Mouse (Mus musculus) heart, embryonic 16.5 days (tissue): ENCODE measurements around the gene Eva1c. TPM values are rescaled to one million over a fixed set of nuclear protein-coding genes. Genes with fewer than 3 reads are reported as not detected.

Experiments used
- ATAC-seq: fragments of 200-750 bp; cut with Nextera tagmentation; replicated peaks from 2 replicates; pipeline ENCODE4 v1.8.0; 2017; ENCODE audit warnings: moderate number of reproducible peaks; ENCODE audit not compliant: insufficient read depth, low FRiP score; ENCODE audit errors: extremely low read depth
- H3K27ac ChIP-seq: fragments of 300-500 bp; sonication (generic); 2 replicates; pipeline ENCODE4 v1.5.1; 2014; ENCODE audit warnings: mild to moderate bottlenecking, low read length, control low read depth, moderate library complexity
- H3K27me3 ChIP-seq: fragments of 300-500 bp; sonication (generic); 2 replicates; pipeline ENCODE4 v1.6.1; 2014; ENCODE audit warnings: low read length, mixed read lengths; ENCODE audit not compliant: control insufficient read depth, insufficient read depth
- H3K36me3 ChIP-seq: fragments of 300-500 bp; sonication (generic); 2 replicates; pipeline ENCODE4 v1.6.1; 2014; ENCODE audit not compliant: control insufficient read depth, insufficient read depth
- H3K4me1 ChIP-seq: fragments of 300-500 bp; sonication (generic); 2 replicates; pipeline ENCODE4 v1.6.1; 2014; ENCODE audit warnings: low read length, mixed read lengths; ENCODE audit not compliant: control insufficient read depth, insufficient read depth
- H3K4me2 ChIP-seq: fragments of 300-500 bp; sonication (generic); 2 replicates; pipeline ENCODE4 v1.6.1; 2014; ENCODE audit warnings: low read depth, mild to moderate bottlenecking, control low read depth, low read length
- H3K4me3 ChIP-seq: fragments of 300-500 bp; sonication (generic); 2 replicates; pipeline ENCODE4 v1.5.1; 2014; ENCODE audit warnings: mild to moderate bottlenecking, control low read depth, low read length
- H3K9ac ChIP-seq: fragments of 300-500 bp; sonication (generic); 2 replicates; pipeline ENCODE4 v1.6.1; 2014; ENCODE audit warnings: low read length, control low read depth
- H3K9me3 ChIP-seq: fragments of 300-500 bp; sonication (generic); replicated peaks from 2 replicates; pipeline ENCODE4 v1.6.1; 2016; ENCODE audit warnings: low read length; ENCODE audit not compliant: control insufficient read depth
- whole genome bisulfite sequencing: fragments of 180-500 bp; shearing (Covaris S2); extraction: QIAGEN DNeasy Blood & Tissue Kit; methylation state at CpG from one replicate; pipeline ENCODE4 v1.1.7; 2014; 5-methylcytosine and 5-hydroxymethylcytosine counted together
- polyA plus RNA-seq: library from polyadenylated mRNA; unstranded; fragments of >200 nt; fragmentation: Nextera tagmentation; extraction: Ambion mirVana; gene quantifications from 2 replicates; pipeline ENCODE4 v1.2.1, GENCODE M21; 2015

The Eva1c gene
- polyA plus RNA-seq, 1 experiment from 2014 or later: 3.3 TPM

DNA sequence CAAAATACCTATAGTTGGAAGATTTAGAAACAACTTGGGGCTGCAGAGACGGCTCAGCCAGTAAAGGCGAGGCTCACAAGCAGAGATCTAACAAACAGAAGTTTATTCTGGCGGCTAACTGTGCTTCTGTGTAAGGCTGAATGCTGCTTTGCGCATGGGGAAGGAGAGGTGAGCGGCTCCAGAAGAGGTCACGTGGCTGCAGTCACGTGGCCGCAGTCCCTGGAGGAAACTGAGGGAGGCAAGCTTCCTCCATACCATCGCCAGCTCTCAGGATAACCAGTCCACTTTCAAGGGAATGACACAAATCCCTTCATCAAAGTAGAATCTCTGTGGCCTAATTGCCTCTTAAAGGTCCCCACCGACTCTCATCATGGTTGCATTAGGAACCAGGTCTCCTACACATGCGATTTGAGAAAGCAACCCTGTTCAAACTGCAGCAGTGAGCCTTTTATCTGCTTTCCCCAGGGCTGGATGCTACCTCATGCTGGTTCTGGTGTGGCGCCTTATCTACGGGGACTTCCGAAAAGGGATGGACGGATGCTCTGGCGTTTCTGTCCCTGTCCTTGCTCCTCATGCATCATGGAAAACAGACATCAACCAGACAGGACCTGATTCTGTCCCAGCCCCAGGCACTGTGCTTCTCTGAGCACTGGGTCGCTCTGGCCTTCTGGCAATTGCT lies 84.5 kb downstream of the Eva1c start:
- H3K9me3 ChIP-seq: no peaks in the 10 kb centered on the region
- WGBS: 68% methylated on average over 17 of the region's 17 CpGs
- H3K4me1 ChIP-seq: 0 out of 2 replicates have a peak, but pooled peaks cover 1% of the 10 kb centered on the region
- no peak overlapping the region for H3K4me3 ChIP-seq
- no peak overlapping the region for H3K4me2 ChIP-seq
- no peaks in the 10 kb centered on the region for H3K27me3 ChIP-seq
- no peak overlapping the region for H3K27ac ChIP-seq
- H3K9ac ChIP-seq: no peak overlapping the region
- H3K36me3 ChIP-seq: no peaks in the 10 kb centered on the region
- ATAC-seq: 0 out of 2 replicates have a peak, but pooled peaks have one; percentile 59

DNA sequence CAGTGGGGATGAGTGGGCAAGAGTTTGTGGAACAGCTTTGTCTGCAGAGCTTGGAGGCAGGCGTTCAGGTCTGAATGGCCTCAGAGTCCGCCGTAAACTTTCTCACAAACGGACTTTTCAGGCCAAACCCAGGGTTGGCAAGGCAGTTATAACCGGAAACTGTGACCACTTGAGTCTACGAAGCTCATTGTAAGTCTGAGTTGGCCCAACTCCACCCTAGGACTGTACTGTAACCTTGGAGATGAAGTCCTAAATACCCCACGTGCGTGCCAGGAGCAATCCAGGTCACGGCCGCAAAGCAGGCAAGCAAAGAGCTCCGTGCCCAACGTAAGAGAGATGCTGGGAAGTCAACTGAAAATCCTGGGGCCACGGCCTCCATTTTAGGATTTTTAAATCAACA lies 85.2 kb downstream of the Eva1c start:
- WGBS: 84% methylated on average over 13 of the region's 13 CpGs
- ATAC-seq: no peak
- no peaks in the 10 kb centered on the region for H3K9me3 ChIP-seq

DNA sequence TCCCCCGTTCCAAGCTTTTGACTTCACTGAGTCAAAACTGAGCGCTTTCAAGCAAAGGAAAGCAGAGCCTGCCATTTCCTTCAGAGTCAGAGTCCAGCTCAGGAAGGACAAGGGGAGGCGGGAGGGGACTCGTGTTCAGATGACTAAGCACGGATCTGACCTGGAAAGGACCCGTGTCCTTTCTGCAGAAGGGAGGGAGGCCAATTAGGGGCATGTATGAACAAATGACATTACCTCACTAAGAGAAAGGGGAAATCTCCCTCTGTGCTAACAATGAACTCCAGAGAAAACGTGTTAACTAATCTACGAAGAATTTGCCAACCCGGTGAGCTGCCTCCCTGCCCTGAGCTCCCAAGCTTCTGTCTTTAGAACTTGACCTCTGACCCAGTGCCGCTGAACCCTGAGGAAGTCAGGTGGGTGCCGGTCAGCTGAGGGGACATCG lies 89.5 kb downstream of the Eva1c start:
- Histone ChIP-seq H3K27ac (peak overlapping the region; percentile 69), H3K9ac (no peak overlapping the region), H3K4me3 (no peak overlapping the region), H3K27me3 (peaks cover 7% of the 10 kb centered on the region; the same call in 1 of the 2 replicates), H3K36me3 (no peaks in the 10 kb centered on the region), H3K4me1 (peaks cover 6% of the 10 kb centered on the region; the same call in 1 of the 2 replicates), H3K9me3 (peaks cover 6% of the 10 kb centered on the region; the same call in 1 of the 2 replicates), H3K4me2 (peak overlapping the region; percentile 24; the same call in 1 of the 2 replicates)
- 21% methylated on average over 12 of the region's 12 CpGs for WGBS
- peak; percentile 77 for ATAC-seq

More for the DNA sequence above, 85.2 kb downstream of the Eva1c start:
- H3K9ac ChIP-seq: no peak overlapping the region
- H3K4me1 ChIP-seq: 0 out of 2 replicates have a peak, but pooled peaks cover 2% of the 10 kb centered on the region
- no peak overlapping the region for H3K4me3 ChIP-seq
- 0 out of 2 replicates have a peak, but pooled peaks cover 3% of the 10 kb centered on the region for H3K27me3 ChIP-seq
- no peak overlapping the region for H3K4me2 ChIP-seq
- H3K27ac ChIP-seq: no peak overlapping the region
- no peaks in the 10 kb centered on the region for H3K36me3 ChIP-seq

DNA sequence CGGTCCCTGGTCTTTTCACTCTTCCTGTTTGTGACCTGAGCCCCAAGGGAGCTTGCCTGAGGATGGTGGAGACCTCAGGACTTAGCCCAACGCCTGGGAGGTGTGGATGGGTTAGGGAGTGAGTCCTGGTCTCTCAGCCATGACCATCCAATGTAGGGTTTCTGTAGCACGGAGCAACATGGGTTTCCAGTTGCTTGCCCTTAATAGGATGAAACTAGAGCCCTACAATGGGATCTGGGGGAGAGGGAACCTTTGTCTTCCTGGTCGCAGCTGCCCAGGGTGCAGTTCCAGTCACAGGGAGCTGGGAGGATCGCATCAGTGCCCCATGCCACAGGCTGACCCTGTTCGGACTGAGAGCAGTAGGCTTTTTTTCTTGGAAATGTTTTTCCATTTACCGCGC lies 90.6 kb downstream of the Eva1c start:
- Histone ChIP-seq H3K9ac (no peak overlapping the region), H3K4me1 (peaks cover 13% of the 10 kb centered on the region; the same call in 1 of the 2 replicates), H3K36me3 (peaks cover under 1% of the 10 kb centered on the region; the same call in 1 of the 2 replicates), H3K4me3 (no peak overlapping the region), H3K27ac (no peak overlapping the region), H3K4me2 (no peak overlapping the region), H3K9me3 (peaks cover 6% of the 10 kb centered on the region; the same call in 1 of the 2 replicates), H3K27me3 (peaks cover 7% of the 10 kb centered on the region; the same call in 1 of the 2 replicates)
- 82% methylated on average over 8 of the region's 8 CpGs for WGBS
- ATAC-seq: no peak

DNA sequence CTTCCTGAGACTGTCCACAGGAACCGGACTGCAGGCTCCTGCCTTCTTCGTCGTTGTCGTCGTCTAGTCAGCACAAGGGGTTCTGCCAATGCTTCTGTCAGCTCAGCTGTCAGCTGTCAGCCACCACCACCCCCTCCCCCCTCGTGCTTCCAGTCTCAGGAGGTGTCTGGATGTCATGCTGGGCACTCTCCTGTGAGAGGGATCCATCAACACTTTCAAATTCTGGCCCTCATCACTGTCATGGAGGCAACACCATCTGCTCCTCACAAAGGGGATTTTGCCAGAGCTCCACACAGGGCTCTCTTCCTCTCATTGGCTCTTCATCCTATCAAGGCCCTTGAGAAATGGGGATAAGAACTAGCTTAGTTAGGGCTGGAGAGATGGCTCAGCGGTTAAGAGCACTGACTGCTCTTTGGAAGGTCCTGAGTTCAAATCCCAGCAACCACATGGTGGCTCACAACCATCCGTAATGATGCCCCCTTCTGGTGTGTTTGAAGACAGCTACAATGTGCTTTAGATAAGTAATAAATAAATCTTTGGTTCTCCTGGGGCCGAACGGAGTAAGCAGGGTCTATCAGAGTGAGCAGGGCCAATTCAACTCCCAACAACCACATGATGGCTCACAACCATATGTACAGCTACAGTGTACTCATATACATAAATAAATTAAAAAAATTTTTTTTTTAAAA lies 95.1 kb downstream of the Eva1c start:
- H3K27ac ChIP-seq: 0 out of 2 replicates have a peak overlapping the region, but pooled peaks have one; percentile 14
- peaks cover 5% of the 10 kb centered on the region; the same call in 1 of the 2 replicates for H3K27me3 ChIP-seq
- H3K9me3 ChIP-seq: peaks cover 9% of the 10 kb centered on the region
- H3K4me3 ChIP-seq: no peak overlapping the region
- H3K36me3 ChIP-seq: peaks cover 3% of the 10 kb centered on the region; the same call in 1 of the 2 replicates
- no peak overlapping the region for H3K9ac ChIP-seq
- peak; percentile 81 for ATAC-seq
- H3K4me1 ChIP-seq: peaks cover 11% of the 10 kb centered on the region; the same call in 1 of the 2 replicates
- no peak overlapping the region for H3K4me2 ChIP-seq
- WGBS: 25% methylated on average over 10 of the region's 10 CpGs

DNA sequence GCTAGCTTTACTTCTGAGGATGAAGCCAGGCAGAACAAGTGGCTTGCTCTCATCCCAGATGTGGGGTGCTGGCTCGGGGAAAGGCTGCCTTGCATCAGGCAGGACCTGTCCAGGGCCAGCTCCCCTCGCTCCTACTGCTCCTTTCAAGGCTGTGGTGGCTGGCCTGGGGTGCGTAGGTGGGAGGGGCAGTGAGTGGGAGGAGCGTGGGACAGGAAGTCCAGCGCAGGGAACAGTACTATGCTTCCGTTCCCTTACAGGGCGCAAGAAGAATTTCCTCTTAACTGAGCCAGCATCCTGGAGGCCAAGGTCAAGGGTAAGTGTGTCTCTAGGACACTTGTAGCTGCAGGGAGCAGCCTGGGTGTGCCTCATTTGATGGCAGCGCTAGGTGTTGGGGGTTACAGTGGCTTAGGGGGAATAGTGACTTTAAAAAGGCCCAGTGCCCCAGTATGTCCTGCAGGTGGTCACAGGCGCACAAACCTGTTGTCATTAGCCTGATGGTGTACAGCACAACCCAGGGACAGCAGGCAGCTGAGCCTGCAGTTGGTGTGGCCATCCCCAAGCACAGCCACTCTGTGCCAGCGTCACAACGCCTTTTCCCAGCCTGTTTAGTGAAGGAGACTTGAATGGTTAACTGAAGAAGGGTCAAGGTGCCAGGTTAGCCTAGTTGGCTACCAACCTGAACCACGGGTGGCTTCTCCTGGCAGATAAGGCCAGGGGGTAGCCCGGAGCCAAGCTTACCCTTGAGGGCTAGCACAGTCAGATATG lies 98.3 kb downstream of the Eva1c start:
- Histone ChIP-seq H3K27ac (peak overlapping the region; percentile 7), H3K27me3 (no peaks in the 10 kb centered on the region), H3K36me3 (peaks cover 5% of the 10 kb centered on the region; the same call in 1 of the 2 replicates), H3K4me1 (peaks cover 11% of the 10 kb centered on the region; the same call in 1 of the 2 replicates), H3K9me3 (peaks cover 3% of the 10 kb centered on the region; the same call in 1 of the 2 replicates), H3K9ac (no peak overlapping the region), H3K4me3 (no peak overlapping the region), H3K4me2 (no peak overlapping the region)
- WGBS: 75% methylated on average over 13 of the region's 13 CpGs
- ATAC-seq: peak; percentile 34; the same call in 1 of the 2 replicates

DNA sequence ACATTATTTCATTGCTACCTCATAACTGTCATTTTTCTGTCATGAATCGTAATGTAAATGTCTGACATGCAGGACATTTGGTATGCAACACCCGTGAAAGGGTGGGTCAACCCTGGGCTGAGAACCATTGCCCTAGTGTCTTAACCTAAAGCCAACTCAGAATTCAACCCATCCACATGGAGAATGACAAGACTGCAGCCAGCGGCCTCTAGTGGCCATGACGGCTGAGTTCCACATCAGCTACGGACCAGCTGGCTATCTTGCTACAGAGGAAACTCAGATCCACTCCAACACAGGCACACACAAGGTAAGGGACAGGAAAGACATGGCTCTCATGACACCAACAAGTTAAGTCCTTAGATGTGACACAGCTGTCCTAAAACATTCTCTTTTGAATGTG lies 98.9 kb downstream of the Eva1c start:
- no peaks in the 10 kb centered on the region for H3K27me3 ChIP-seq
- ATAC-seq: peak; percentile 57; the same call in 1 of the 2 replicates
- peaks cover 5% of the 10 kb centered on the region; the same call in 1 of the 2 replicates for H3K36me3 ChIP-seq
- no peak overlapping the region for H3K4me2 ChIP-seq
- H3K4me1 ChIP-seq: peaks cover 11% of the 10 kb centered on the region; the same call in 1 of the 2 replicates
- 19% methylated on average over 5 of the region's 5 CpGs for WGBS
- no peak overlapping the region for H3K27ac ChIP-seq
- H3K9ac ChIP-seq: no peak overlapping the region
- no peak overlapping the region for H3K4me3 ChIP-seq
- peaks cover 3% of the 10 kb centered on the region; the same call in 1 of the 2 replicates for H3K9me3 ChIP-seq

DNA sequence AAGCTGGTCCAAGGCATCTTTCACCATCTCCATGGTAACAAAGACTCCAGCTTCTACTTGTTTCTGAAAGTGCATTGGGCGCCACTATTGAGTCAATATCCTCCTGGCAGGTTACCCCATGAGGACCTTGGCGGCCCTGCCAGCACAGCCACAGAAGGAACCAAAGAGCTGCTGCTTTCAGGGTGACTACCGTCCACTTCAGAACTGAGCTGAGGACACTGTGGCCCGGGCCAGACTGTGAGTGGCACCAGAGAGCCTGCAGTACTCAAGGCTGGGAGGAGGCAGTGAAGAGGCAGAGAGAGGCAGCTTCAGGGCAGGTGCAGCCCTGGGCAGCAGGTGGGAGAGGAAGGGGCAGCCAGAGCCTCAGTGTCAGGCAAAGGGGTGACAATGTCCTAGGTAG lies 100.9 kb downstream of the Eva1c start:
- Histone ChIP-seq H3K4me2 (no peak overlapping the region), H3K4me3 (no peak overlapping the region)

More for the DNA sequence above, 100.9 kb downstream of the Eva1c start:
- Histone ChIP-seq H3K9ac (no peak overlapping the region), H3K27ac (no peak overlapping the region), H3K9me3 (peaks cover under 1% of the 10 kb centered on the region; the same call in 1 of the 2 replicates), H3K27me3 (no peaks in the 10 kb centered on the region), H3K4me1 (no peaks in the 10 kb centered on the region), H3K36me3 (peaks cover 2% of the 10 kb centered on the region; the same call in 1 of the 2 replicates)
- no peak for ATAC-seq
- WGBS: 79% methylated on average over 4 of the region's 4 CpGs
